Mouse (Mus musculus) G1E (cell line): ENCODE measurements around the gene Kcnk7. TPM values are rescaled to one million over a fixed set of nuclear protein-coding genes. Genes with fewer than 3 reads are reported as not detected.

Experiments used
- ATAC-seq: 2 replicates; pipeline ENCODE4 v1.8.0; 2016; ENCODE audit warnings: mild to moderate bottlenecking; ENCODE audit not compliant: insufficient number of reproducible peaks, poor library complexity, low FRiP score, severe bottlenecking; ENCODE audit errors: extremely low read depth
- DNase-seq: peaks from one replicate; pipeline ENCODE4 v3.0.0; 2012; ENCODE audit warnings: low spot score
- H3K27me3 ChIP-seq: 2 replicates; pipeline ENCODE4 v1.6.1; 2012; ENCODE audit warnings: mild to moderate bottlenecking, low read length, inconsistent platforms; ENCODE audit not compliant: insufficient read depth
- H3K36me3 ChIP-seq: replicated peaks from 2 replicates; pipeline ENCODE3; 2012; ENCODE audit warnings: mild to moderate bottlenecking, inconsistent platforms
- H3K4me1 ChIP-seq: 2 replicates; pipeline ENCODE4 v1.6.1; 2012; ENCODE audit warnings: low read depth, low read length, inconsistent platforms, mixed read lengths; ENCODE audit not compliant: insufficient read depth
- H3K4me3 ChIP-seq: 2 replicates; pipeline ENCODE4 v1.5.1; 2012; ENCODE audit warnings: low read depth, mild to moderate bottlenecking, inconsistent platforms, low read length, moderate library complexity, mixed read lengths
- H3K9me3 ChIP-seq: replicated peaks from 2 replicates; pipeline ENCODE4 v1.6.1; 2012; ENCODE audit warnings: inconsistent platforms
- CTCF ChIP-seq: IDR thresholded peaks from 2 replicates; pipeline ENCODE4 v1.5.1; 2012; ENCODE audit warnings: low read depth, low read length, inconsistent platforms, mixed read lengths
- GATA1 ChIP-seq: IDR thresholded peaks from 2 replicates; pipeline ENCODE4 v1.6.1; 2012; ENCODE audit warnings: borderline replicate concordance, low read length, inconsistent platforms, mixed read lengths
- GATA2 ChIP-seq: IDR thresholded peaks from 2 replicates; pipeline ENCODE4 v1.6.1; 2012; ENCODE audit warnings: low read depth, low read length, inconsistent platforms, borderline replicate concordance
- POLR2AphosphoS5 ChIP-seq: IDR thresholded peaks from 2 replicates; pipeline ENCODE4 v1.6.1; 2012; ENCODE audit warnings: low read depth, low read length, inconsistent platforms; ENCODE audit not compliant: insufficient replicate concordance
- TAL1 ChIP-seq: conservative IDR thresholded peaks from 2 replicates; pipeline ENCODE4 v1.6.1; 2012; ENCODE audit warnings: low read depth, low read length, inconsistent platforms, mixed read lengths
- polyA plus RNA-seq: library from polyadenylated mRNA; stranded (reverse); fragments of >175 nt; gene quantifications from 2 replicates; pipeline ENCODE4 v1.2.3, GENCODE M21; 2012
- total RNA-seq, 2 experiments: library from RNA; stranded (forward) in 1 of 2; stranded (reverse) in 1 of 2; fragments of 200-1000 nt in 1 of 2; fragments of >200 nt in 1 of 2; fragmentation: Nextera tagmentation in 1 of 2; gene quantifications; 2 replicates each; pipeline ENCODE4 v1.2.3; 2014 to 2017

The Kcnk7 gene
- total and polyA plus RNA-seq, 3 experiments = 0.07 TPM; not detected in 2

- peaks cover 92% of the 10 kb centered on the region for H3K27me3 ChIP-seq
- H3K9me3 ChIP-seq = no peaks in the 10 kb centered on the region
- H3K36me3 ChIP-seq = no peaks in the 10 kb centered on the region
- no peak for ATAC-seq
- peak overlapping the region; percentile 21; the same call in 1 of the 2 replicates for H3K4me3 ChIP-seq
- TF ChIP-seq GATA2 (no peak), TAL1 (no peak), CTCF (no peak), GATA1 (no peak), POLR2AphosphoS5 (no peak)
- no peak for DNase-seq
- H3K4me1 ChIP-seq = peaks cover 26% of the 10 kb centered on the region
These were observed 41.9 kb downstream of the Kcnk7 start for GRCm38 (mm10) chr19:5745756-5746710.

- Histone ChIP-seq H3K4me1 (peaks cover 34% of the 10 kb centered on the region), H3K27me3 (peaks cover 92% of the 10 kb centered on the region), H3K9me3 (no peaks in the 10 kb centered on the region), H3K4me3 (no peak overlapping the region), H3K36me3 (no peaks in the 10 kb centered on the region)
- TF ChIP-seq TAL1 (no peak), GATA1 (no peak), GATA2 (no peak), POLR2AphosphoS5 (no peak)
- ATAC-seq (no peak), DNase-seq (no peak)
These were observed 42.8 kb downstream of the Kcnk7 start for GRCm38 (mm10) chr19:5746907-5747363.

GRCm38 (mm10) chr19:5749476-5749875 lies 45.3 kb downstream of the Kcnk7 start:
- DNase-seq = no peak
- no peaks in the 10 kb centered on the region for H3K9me3 ChIP-seq
- ATAC-seq = no peak
- no peak overlapping the region for H3K4me3 ChIP-seq
- TF ChIP-seq GATA1 (no peak), TAL1 (no peak), GATA2 (no peak), CTCF (no peak)
- peaks cover 30% of the 10 kb centered on the region for H3K4me1 ChIP-seq
- no peaks in the 10 kb centered on the region for H3K36me3 ChIP-seq
- H3K27me3 ChIP-seq = peaks cover 79% of the 10 kb centered on the region

- DNase-seq (no peak), ATAC-seq (no peak)
- H3K4me3 ChIP-seq = no peak overlapping the region
- peaks cover 76% of the 10 kb centered on the region for H3K27me3 ChIP-seq
- peaks cover 25% of the 10 kb centered on the region for H3K4me1 ChIP-seq
- H3K36me3 ChIP-seq = no peaks in the 10 kb centered on the region
- H3K9me3 ChIP-seq = no peaks in the 10 kb centered on the region
- TF ChIP-seq GATA2 (no peak), CTCF (no peak), POLR2AphosphoS5 (no peak), GATA1 (no peak), TAL1 (no peak)
These were observed 46.8 kb downstream of the Kcnk7 start for GRCm38 (mm10) chr19:5750951-5751350.

GRCm38 (mm10) chr19:5751742-5752141 lies 47.6 kb downstream of the Kcnk7 start:
- no peak for ATAC-seq
- Histone ChIP-seq H3K4me1 (peaks cover 18% of the 10 kb centered on the region), H3K4me3 (no peak overlapping the region), H3K27me3 (peaks cover 68% of the 10 kb centered on the region), H3K36me3 (peaks cover 3% of the 10 kb centered on the region), H3K9me3 (no peaks in the 10 kb centered on the region)
- DNase-seq = no peak
- TF ChIP-seq CTCF (no peak), TAL1 (no peak), GATA2 (no peak), GATA1 (no peak), POLR2AphosphoS5 (no peak)

- peaks cover 26% of the 10 kb centered on the region for H3K27me3 ChIP-seq
- no peaks in the 10 kb centered on the region for H3K9me3 ChIP-seq
- DNase-seq (no peak), ATAC-seq (no peak)
- H3K4me1 ChIP-seq = peaks cover 8% of the 10 kb centered on the region
- TF ChIP-seq POLR2AphosphoS5 (no peak), TAL1 (no peak), GATA2 (no peak), CTCF (no peak), GATA1 (no peak)
- peaks cover 50% of the 10 kb centered on the region for H3K36me3 ChIP-seq
- H3K4me3 ChIP-seq = no peak overlapping the region
These were observed 52.3 kb downstream of the Kcnk7 start for GRCm38 (mm10) chr19:5756321-5756985.

Other genes starting within 250 kb of the Kcnk7 start
Only the 20 nearest of the 25 such genes appear.
- gene Mus81, start 216.0 kb upstream of the Kcnk7 start, total RNA-seq (2014; fragmentation: Nextera tagmentation) = 16.8 and 38.0 TPM in 2 replicates
- 16.0 and 22.9 TPM in 2 replicates for gene Mus81, start 216.0 kb upstream of the Kcnk7 start, total RNA-seq (2017)
- 17.1 and 19.5 TPM in 2 replicates for gene Mus81, start 216.0 kb upstream of the Kcnk7 start, polyA plus RNA-seq
- gene Cfl1, start 213.9 kb upstream of the Kcnk7 start, total RNA-seq (2014; fragmentation: Nextera tagmentation) = 1,228 and 1,288 TPM in 2 replicates
- 1,086 and 1,192 TPM in 2 replicates for gene Cfl1, start 213.9 kb upstream of the Kcnk7 start, total RNA-seq (2017)
- 853 and 1,308 TPM in 2 replicates for gene Cfl1, start 213.9 kb upstream of the Kcnk7 start, polyA plus RNA-seq
- 0.73 and 4.0 TPM in 2 replicates for gene 1700020D05Rik, start 200.6 kb upstream of the Kcnk7 start, total RNA-seq (2014; fragmentation: Nextera tagmentation)
- gene 1700020D05Rik, start 200.6 kb upstream of the Kcnk7 start, total RNA-seq (2017) = 2.1 and 2.7 TPM in 2 replicates
- gene 1700020D05Rik, start 200.6 kb upstream of the Kcnk7 start, polyA plus RNA-seq = 0.12 and 0.36 TPM in 2 replicates
- 9.8 and 12.6 TPM in 2 replicates for gene Snx32, start 193.8 kb upstream of the Kcnk7 start, total RNA-seq (2014; fragmentation: Nextera tagmentation)
- 12.0 and 13.3 TPM in 2 replicates for gene Snx32, start 193.8 kb upstream of the Kcnk7 start, total RNA-seq (2017)
- 1.6 and 2.0 TPM in 2 replicates for gene Snx32, start 193.8 kb upstream of the Kcnk7 start, polyA plus RNA-seq
- not detected in 2 replicates for gene Ovol1, start 143.7 kb upstream of the Kcnk7 start, total RNA-seq (2014; fragmentation: Nextera tagmentation)
- 0.05 and 0.06 TPM in 2 replicates for gene Ovol1, start 143.7 kb upstream of the Kcnk7 start, total RNA-seq (2017)
- not detected in 2 replicates for gene Ovol1, start 143.7 kb upstream of the Kcnk7 start, polyA plus RNA-seq
- gene Ap5b1, start 136.3 kb upstream of the Kcnk7 start, total RNA-seq (2014; fragmentation: Nextera tagmentation) = 8.5 and 11.0 TPM in 2 replicates
- gene Ap5b1, start 136.3 kb upstream of the Kcnk7 start, total RNA-seq (2017) = 5.5 and 6.5 TPM in 2 replicates
- 15.5 and 16.4 TPM in 2 replicates for gene Ap5b1, start 136.3 kb upstream of the Kcnk7 start, polyA plus RNA-seq
- gene Rnaseh2c, start 102.5 kb upstream of the Kcnk7 start, total RNA-seq (2014; fragmentation: Nextera tagmentation) = 19.7 and 30.8 TPM in 2 replicates
- 75.5 and 103 TPM in 2 replicates for gene Rnaseh2c, start 102.5 kb upstream of the Kcnk7 start, total RNA-seq (2017)
- gene Rnaseh2c, start 102.5 kb upstream of the Kcnk7 start, polyA plus RNA-seq = 277 and 315 TPM in 2 replicates
- 40.1 and 43.0 TPM in 2 replicates for gene Kat5, start 94.1 kb upstream of the Kcnk7 start, total RNA-seq (2014; fragmentation: Nextera tagmentation)
- gene Kat5, start 94.1 kb upstream of the Kcnk7 start, total RNA-seq (2017) = 100 and 106 TPM in 2 replicates
- 81.9 and 86.0 TPM in 2 replicates for gene Kat5, start 94.1 kb upstream of the Kcnk7 start, polyA plus RNA-seq
- 43.2 and 60.7 TPM in 2 replicates for gene Rela, start 66.9 kb upstream of the Kcnk7 start, total RNA-seq (2014; fragmentation: Nextera tagmentation)
- gene Rela, start 66.9 kb upstream of the Kcnk7 start, total RNA-seq (2017) = 33.0 and 37.9 TPM in 2 replicates
- 77.0 and 108 TPM in 2 replicates for gene Rela, start 66.9 kb upstream of the Kcnk7 start, polyA plus RNA-seq
- gene Sipa1, start 40.7 kb upstream of the Kcnk7 start, total RNA-seq (2014; fragmentation: Nextera tagmentation) = 14.9 and 33.7 TPM in 2 replicates
- 10.3 and 13.5 TPM in 2 replicates for gene Sipa1, start 40.7 kb upstream of the Kcnk7 start, total RNA-seq (2017)
- gene Sipa1, start 40.7 kb upstream of the Kcnk7 start, polyA plus RNA-seq = 88.4 and 107 TPM in 2 replicates
- gene Map3k11, start 15.6 kb upstream of the Kcnk7 start, total RNA-seq (2014; fragmentation: Nextera tagmentation) = 18.3 and 23.3 TPM in 2 replicates
- 22.2 and 22.8 TPM in 2 replicates for gene Map3k11, start 15.6 kb upstream of the Kcnk7 start, total RNA-seq (2017)
- gene Map3k11, start 15.6 kb upstream of the Kcnk7 start, polyA plus RNA-seq = 145 and 163 TPM in 2 replicates
- gene Pcnx3, start 15.5 kb upstream of the Kcnk7 start, total RNA-seq (2014; fragmentation: Nextera tagmentation) = 50.7 and 51.0 TPM in 2 replicates
- gene Pcnx3, start 15.5 kb upstream of the Kcnk7 start, total RNA-seq (2017) = 13.6 and 16.1 TPM in 2 replicates
- 178 and 200 TPM in 2 replicates for gene Pcnx3, start 15.5 kb upstream of the Kcnk7 start, polyA plus RNA-seq
- gene Ehbp1l1, start 21.9 kb downstream of the Kcnk7 start, total RNA-seq (2014; fragmentation: Nextera tagmentation) = 20.8 and 34.1 TPM in 2 replicates
- 45.5 and 45.7 TPM in 2 replicates for gene Ehbp1l1, start 21.9 kb downstream of the Kcnk7 start, total RNA-seq (2017)
- 85.9 and 88.3 TPM in 2 replicates for gene Ehbp1l1, start 21.9 kb downstream of the Kcnk7 start, polyA plus RNA-seq
- 20.0 and 23.4 TPM in 2 replicates for gene Fam89b, start 25.3 kb downstream of the Kcnk7 start, total RNA-seq (2014; fragmentation: Nextera tagmentation)
- gene Fam89b, start 25.3 kb downstream of the Kcnk7 start, total RNA-seq (2017) = 21.9 and 27.8 TPM in 2 replicates
- 56.7 and 58.5 TPM in 2 replicates for gene Fam89b, start 25.3 kb downstream of the Kcnk7 start, polyA plus RNA-seq
- gene Ltbp3, start 36.5 kb downstream of the Kcnk7 start, total RNA-seq (2014; fragmentation: Nextera tagmentation) = not detected in 2 replicates
- gene Ltbp3, start 36.5 kb downstream of the Kcnk7 start, total RNA-seq (2017) = 0.17 and 0.22 TPM in 2 replicates
- gene Ltbp3, start 36.5 kb downstream of the Kcnk7 start, polyA plus RNA-seq = 0.13 TPM in 1 of 2 replicates, not detected in the other
- 27.7 and 37.5 TPM in 2 replicates for gene Scyl1, start 67.1 kb downstream of the Kcnk7 start, total RNA-seq (2014; fragmentation: Nextera tagmentation)
- gene Scyl1, start 67.1 kb downstream of the Kcnk7 start, total RNA-seq (2017) = 40.3 and 41.2 TPM in 2 replicates
- 65.6 and 72.6 TPM in 2 replicates for gene Scyl1, start 67.1 kb downstream of the Kcnk7 start, polyA plus RNA-seq
- gene Frmd8, start 170.9 kb downstream of the Kcnk7 start, total RNA-seq (2014; fragmentation: Nextera tagmentation) = 8.9 and 15.1 TPM in 2 replicates
- gene Frmd8, start 170.9 kb downstream of the Kcnk7 start, total RNA-seq (2017) = 14.5 and 15.2 TPM in 2 replicates
- gene Frmd8, start 170.9 kb downstream of the Kcnk7 start, polyA plus RNA-seq = 21.0 and 21.9 TPM in 2 replicates
- 3.5 and 6.4 TPM in 2 replicates for gene Slc25a45, start 173.4 kb downstream of the Kcnk7 start, total RNA-seq (2014; fragmentation: Nextera tagmentation)
- 10.9 and 12.5 TPM in 2 replicates for gene Slc25a45, start 173.4 kb downstream of the Kcnk7 start, total RNA-seq (2017)
- gene Slc25a45, start 173.4 kb downstream of the Kcnk7 start, polyA plus RNA-seq = 0.68 and 0.93 TPM in 2 replicates
- 0.90 and 2.1 TPM in 2 replicates for gene Tigd3, start 189.8 kb downstream of the Kcnk7 start, total RNA-seq (2014; fragmentation: Nextera tagmentation)
- gene Tigd3, start 189.8 kb downstream of the Kcnk7 start, total RNA-seq (2017) = 2.0 and 2.4 TPM in 2 replicates
- 0.70 and 1.0 TPM in 2 replicates for gene Tigd3, start 189.8 kb downstream of the Kcnk7 start, polyA plus RNA-seq
- 126 and 142 TPM in 2 replicates for gene Dpf2, start 208.6 kb downstream of the Kcnk7 start, total RNA-seq (2014; fragmentation: Nextera tagmentation)
- gene Dpf2, start 208.6 kb downstream of the Kcnk7 start, total RNA-seq (2017) = 152 and 196 TPM in 2 replicates
- gene Dpf2, start 208.6 kb downstream of the Kcnk7 start, polyA plus RNA-seq = 42.1 and 68.8 TPM in 2 replicates